Mouse (Mus musculus) limb, embryonic 11.5 days (tissue): ENCODE measurements around the gene Stpg1. TPM values are rescaled to one million over a fixed set of nuclear protein-coding genes. Genes with fewer than 3 reads are reported as not detected.

Experiments
- ATAC-seq: fragments of 200-750 bp; cut with Nextera tagmentation; 2 replicates; pipeline ENCODE4 v1.8.0; 2017; ENCODE audit warnings: low read depth; ENCODE audit not compliant: insufficient number of reproducible peaks, low FRiP score, low TSS enrichment
- DNase-seq: peaks from one replicate; pipeline ENCODE4 v3.0.0-alpha.2; 2015; ENCODE audit warnings: low spot score
- H3K27ac ChIP-seq: fragments of 300-500 bp; sonication (generic); replicated peaks from 2 replicates; pipeline ENCODE4 v1.5.1; 2014; ENCODE audit warnings: low read depth, mild to moderate bottlenecking, low read length
- H3K27me3 ChIP-seq: fragments of 300-500 bp; sonication (generic); 2 replicates; pipeline ENCODE4 v1.6.1; 2014; ENCODE audit warnings: mild to moderate bottlenecking, low read length, mixed read lengths; ENCODE audit not compliant: control insufficient read depth, insufficient read depth
- H3K36me3 ChIP-seq: fragments of 300-500 bp; sonication (generic); 2 replicates; pipeline ENCODE4 v1.6.1; 2014; ENCODE audit warnings: mild to moderate bottlenecking, low read length, moderate library complexity, mixed read lengths; ENCODE audit not compliant: control insufficient read depth, insufficient read depth
- H3K4me1 ChIP-seq: fragments of 300-500 bp; sonication (generic); 2 replicates; pipeline ENCODE4 v1.6.1; 2014; ENCODE audit warnings: low read length, mixed read lengths; ENCODE audit not compliant: control insufficient read depth, insufficient read depth
- H3K4me2 ChIP-seq: fragments of 300-500 bp; sonication (generic); 2 replicates; pipeline ENCODE4 v1.6.1; 2014; ENCODE audit warnings: low read depth, mild to moderate bottlenecking, moderate library complexity; ENCODE audit not compliant: severe bottlenecking
- H3K4me3 ChIP-seq: fragments of 300-500 bp; sonication (generic); 2 replicates; pipeline ENCODE4 v1.5.1; 2014; ENCODE audit warnings: low read depth, low read length
- H3K9ac ChIP-seq: fragments of 300-500 bp; sonication (generic); 2 replicates; pipeline ENCODE4 v1.6.1; 2014; ENCODE audit warnings: mild to moderate bottlenecking, low read length
- H3K9me3 ChIP-seq: fragments of 300-500 bp; sonication (generic); 2 replicates; pipeline ENCODE4 v1.6.1; 2016; ENCODE audit warnings: low read length; ENCODE audit not compliant: control insufficient read depth
- WGBS: fragments of 180-500 bp; shearing (Covaris S2); extraction: QIAGEN DNeasy Blood & Tissue Kit; methylation state at CpG from one replicate; pipeline ENCODE4 v1.1.7; 2014; 5-methylcytosine and 5-hydroxymethylcytosine counted together
- microRNA-seq: library from miRNA; unstranded; fragments of <30 nt; microRNA quantifications from one replicate; pipeline ENCODE4, GENCODE M21; 2016
- polyA plus RNA-seq: library from polyadenylated mRNA; unstranded; fragments of >200 nt; fragmentation: Nextera tagmentation; extraction: Ambion mirVana; gene quantifications from 2 replicates; pipeline ENCODE4 v1.2.1, GENCODE M21; 2014

The Stpg1 gene
- polyA plus RNA-seq, 1 experiment from 2014 or later = 0.13 TPM

GRCm38 (mm10) chr4:135581222-135581910 is 86.8 kb downstream of the Stpg1 start:
- no peak for DNase-seq
- no peaks in the 10 kb centered on the region for H3K27me3 ChIP-seq
- no peak overlapping the region for H3K4me3 ChIP-seq
- H3K4me1 ChIP-seq = peaks cover 7% of the 10 kb centered on the region
- H3K9me3 ChIP-seq = no peaks in the 10 kb centered on the region
- 18% methylated on average over 12 of the region's 12 CpGs for WGBS
- no peak overlapping the region for H3K9ac ChIP-seq
- no peak overlapping the region for H3K27ac ChIP-seq
- H3K36me3 ChIP-seq = no peaks in the 10 kb centered on the region
- no peak for ATAC-seq
- no peak overlapping the region for H3K4me2 ChIP-seq

GRCm38 (mm10) chr4:135584838-135585237 is 90.2 kb downstream of the Stpg1 start:
- H3K4me3 ChIP-seq = no peak overlapping the region
- no peaks in the 10 kb centered on the region for H3K9me3 ChIP-seq
- H3K4me1 ChIP-seq = peaks cover 7% of the 10 kb centered on the region
- DNase-seq (no peak), ATAC-seq (no peak)
- H3K36me3 ChIP-seq = no peaks in the 10 kb centered on the region
- H3K27me3 ChIP-seq = no peaks in the 10 kb centered on the region
- no peak overlapping the region for H3K4me2 ChIP-seq
- WGBS = 60% methylated on average over 4 of the region's 4 CpGs
- H3K27ac ChIP-seq = no peak overlapping the region
- H3K9ac ChIP-seq = no peak overlapping the region

Small RNA genes lying within 50 kb of the gene (microRNA-seq; reads per million reads assigned to microRNA genes)
- gene Gm25317 = not detected

Other genes starting within 250 kb of the Stpg1 start
- gene Clic4, start 222.0 kb upstream of the Stpg1 start, polyA plus RNA-seq = 141 and 161 TPM in 2 replicates
- gene Srrm1, start 141.5 kb upstream of the Stpg1 start, polyA plus RNA-seq = 243 and 254 TPM in 2 replicates
- 0.30 and 0.64 TPM in 2 replicates for gene Ncmap, start 96.6 kb upstream of the Stpg1 start, polyA plus RNA-seq
- gene Rcan3, start 60.9 kb upstream of the Stpg1 start, polyA plus RNA-seq = 7.1 and 9.6 TPM in 2 replicates
- gene Nipal3, start 248 bp downstream of the Stpg1 start, polyA plus RNA-seq = 2.1 and 2.6 TPM in 2 replicates
- 8.3 and 11.0 TPM in 2 replicates for gene Grhl3, start 78.8 kb downstream of the Stpg1 start, polyA plus RNA-seq
- 0.25 and 0.38 TPM in 2 replicates for gene Ifnlr1, start 191.5 kb downstream of the Stpg1 start, polyA plus RNA-seq
- gene Il22ra1, start 233.4 kb downstream of the Stpg1 start, polyA plus RNA-seq = not detected in 2 replicates